Mouse (Mus musculus) c-Kit-negative CD71-positive TER-119-positive erythroid progenitor cells, embryonic 14.5 days (primary cell): ENCODE results near the gene Dock4.

Source experiments
- DNase-seq: peaks from one replicate; pipeline ENCODE4 v3.0.0-alpha.2; 2013; ENCODE audit warnings: low read depth, low spot score

The Dock4 gene

GRCm38 (mm10) chr12:40654312-40654711 lies 208.6 kb downstream of the Dock4 start:
- DNase-seq = no peak

GRCm38 (mm10) chr12:40655861-40656260 lies 210.1 kb downstream of the Dock4 start:
- no peak for DNase-seq

- DNase-seq = no peak
Observed at GRCm38 (mm10) chr12:40656438-40656837, 210.7 kb downstream of the Dock4 start.

GRCm38 (mm10) chr12:40657229-40657885 lies 211.6 kb downstream of the Dock4 start:
- no peak for DNase-seq

GRCm38 (mm10) chr12:40659689-40660088 lies 213.9 kb downstream of the Dock4 start:
- no peak for DNase-seq

GRCm38 (mm10) chr12:40669460-40669859 lies 223.7 kb downstream of the Dock4 start:
- no peak for DNase-seq

GRCm38 (mm10) chr12:40670766-40671165 lies 225.0 kb downstream of the Dock4 start:
- DNase-seq = no peak

- DNase-seq = no peak
Observed at GRCm38 (mm10) chr12:40679713-40680112, 234.0 kb downstream of the Dock4 start.

GRCm38 (mm10) chr12:40680551-40680950 lies 234.8 kb downstream of the Dock4 start:
- no peak for DNase-seq

GRCm38 (mm10) chr12:40691444-40691843 lies 245.7 kb downstream of the Dock4 start:
- DNase-seq = no peak

GRCm38 (mm10) chr12:40694082-40694721 lies 248.4 kb downstream of the Dock4 start:
- DNase-seq = no peak

- no peak for DNase-seq
Observed at GRCm38 (mm10) chr12:40698330-40698729, 252.6 kb downstream of the Dock4 start.

GRCm38 (mm10) chr12:40702233-40702792 lies 256.6 kb downstream of the Dock4 start:
- no peak for DNase-seq

GRCm38 (mm10) chr12:40704296-40704695 lies 258.5 kb downstream of the Dock4 start:
- DNase-seq = no peak

GRCm38 (mm10) chr12:40707108-40707507 lies 261.4 kb downstream of the Dock4 start:
- no peak for DNase-seq

GRCm38 (mm10) chr12:40709094-40709493 lies 263.3 kb downstream of the Dock4 start:
- no peak for DNase-seq

GRCm38 (mm10) chr12:40712235-40712634 lies 266.5 kb downstream of the Dock4 start:
- no peak for DNase-seq

GRCm38 (mm10) chr12:40714288-40714687 lies 268.5 kb downstream of the Dock4 start:
- no peak for DNase-seq

GRCm38 (mm10) chr12:40715174-40715573 lies 269.4 kb downstream of the Dock4 start:
- no peak for DNase-seq

- DNase-seq = no peak
Observed at GRCm38 (mm10) chr12:40728373-40728772, 282.6 kb downstream of the Dock4 start.

- no peak for DNase-seq
Observed at GRCm38 (mm10) chr12:40730756-40731155, 285.0 kb downstream of the Dock4 start.

GRCm38 (mm10) chr12:40745501-40745900 lies 299.7 kb downstream of the Dock4 start:
- DNase-seq = no peak

GRCm38 (mm10) chr12:40746081-40746480 lies 300.3 kb downstream of the Dock4 start:
- no peak for DNase-seq
